Mouse (Mus musculus): ENCODE data around the gene Tsga10.
"Not testable (repeated sequence)": the region's sequence is repeated elsewhere in the genome, so short reads cannot be mapped to it uniquely, and the experiment has no call there.

Gene Tsga10

GRCm38 (mm10) chr1:37864511-37865400 is 1.5 kb downstream of the Tsga10 start:
- DNase-seq (ENCODE audit: low spot score) = peak; percentile 100

GRCm38 (mm10) chr1:37850696-37851095 is 15.5 kb downstream of the Tsga10 start:
- no peak for DNase-seq (ENCODE audit: low spot score)

DNA sequence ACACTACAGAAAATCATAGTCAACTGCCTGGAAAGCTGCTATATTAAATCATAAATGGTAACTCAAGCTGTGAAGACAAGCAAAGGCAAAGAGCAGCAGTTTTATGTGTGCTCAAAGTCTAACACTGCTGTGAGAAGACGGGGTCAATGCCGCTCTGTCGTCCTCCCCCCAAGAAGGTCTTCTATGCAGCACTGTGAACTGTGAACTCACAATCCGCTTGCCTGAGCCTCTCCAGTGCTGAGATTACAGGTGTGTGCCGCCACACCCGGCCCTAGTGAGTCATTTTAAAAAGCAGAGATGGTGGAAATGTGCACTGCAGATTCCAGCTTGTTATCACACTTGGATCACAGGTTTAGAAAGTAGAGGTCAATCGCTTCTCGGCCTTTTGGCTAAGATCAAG is 19.4 kb downstream of the Tsga10 start:
- no peak for DNase-seq (ENCODE audit: low spot score)

- no peak for DNase-seq (ENCODE audit: low spot score)
Measured at GRCm38 (mm10) chr1:37831681-37832080, 34.5 kb downstream of the Tsga10 start.

DNA sequence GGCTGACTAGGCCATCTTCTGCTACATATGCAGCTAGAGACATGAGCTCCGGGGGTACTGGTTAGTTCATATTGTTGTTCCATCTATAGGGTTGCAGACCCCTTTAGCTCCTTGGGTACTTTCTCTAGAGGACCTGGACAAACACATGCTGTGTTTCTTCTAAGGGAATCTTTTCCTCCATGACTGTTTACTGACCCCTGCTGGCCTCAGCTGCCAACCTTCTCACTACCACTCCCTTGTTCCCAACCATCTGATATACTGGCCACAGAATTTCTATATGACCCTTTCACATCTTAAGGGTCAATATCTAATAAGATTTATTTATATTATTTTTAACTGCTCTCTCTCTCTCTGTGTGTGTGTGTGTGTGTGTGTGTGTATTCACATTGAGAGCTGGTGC is 63.9 kb downstream of the Tsga10 start:
- not testable (repeated sequence) for DNase-seq (ENCODE audit: low spot score)

DNA sequence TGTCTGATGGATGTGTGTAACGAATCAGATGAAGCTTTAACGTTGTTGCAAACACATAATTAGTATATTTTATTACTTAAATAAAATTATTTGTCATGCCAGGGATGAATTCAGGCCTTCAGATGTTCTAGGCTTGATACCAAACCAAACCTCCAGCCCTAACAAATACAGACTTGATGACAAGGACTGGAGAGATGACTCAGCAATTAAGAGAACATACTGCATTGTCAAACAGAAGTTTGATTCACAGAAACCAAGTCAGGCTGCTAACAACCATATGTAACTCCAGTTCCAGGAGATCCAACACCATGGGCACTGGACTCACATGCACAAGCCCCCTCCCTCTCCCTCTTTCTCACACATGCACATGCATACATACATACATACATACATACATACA is 65.9 kb downstream of the Tsga10 start:
- no peak for DNase-seq (ENCODE audit: low spot score)

GRCm38 (mm10) chr1:37799505-37799904 is 66.7 kb downstream of the Tsga10 start:
- no peak for DNase-seq (ENCODE audit: low spot score)

DNA sequence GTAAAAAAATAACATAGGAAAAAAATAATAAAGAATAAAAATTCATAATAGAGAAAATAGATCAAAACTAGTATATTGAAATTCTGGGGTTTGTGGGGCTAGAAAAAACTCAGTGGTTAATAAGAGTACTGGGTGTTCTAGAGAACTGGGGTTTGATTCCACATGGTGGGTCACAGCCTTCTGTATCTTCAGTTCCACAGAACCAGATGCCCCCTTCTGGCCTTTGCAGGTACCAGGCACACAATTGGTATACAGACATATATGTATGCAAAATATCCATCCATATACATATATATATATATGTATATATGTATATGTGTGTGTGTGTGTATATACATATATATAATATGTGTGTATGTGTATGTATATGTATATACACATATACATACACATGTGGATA is 106.8 kb downstream of the Tsga10 start:
- DNase-seq (ENCODE audit: low spot score) = no peak

DNA sequence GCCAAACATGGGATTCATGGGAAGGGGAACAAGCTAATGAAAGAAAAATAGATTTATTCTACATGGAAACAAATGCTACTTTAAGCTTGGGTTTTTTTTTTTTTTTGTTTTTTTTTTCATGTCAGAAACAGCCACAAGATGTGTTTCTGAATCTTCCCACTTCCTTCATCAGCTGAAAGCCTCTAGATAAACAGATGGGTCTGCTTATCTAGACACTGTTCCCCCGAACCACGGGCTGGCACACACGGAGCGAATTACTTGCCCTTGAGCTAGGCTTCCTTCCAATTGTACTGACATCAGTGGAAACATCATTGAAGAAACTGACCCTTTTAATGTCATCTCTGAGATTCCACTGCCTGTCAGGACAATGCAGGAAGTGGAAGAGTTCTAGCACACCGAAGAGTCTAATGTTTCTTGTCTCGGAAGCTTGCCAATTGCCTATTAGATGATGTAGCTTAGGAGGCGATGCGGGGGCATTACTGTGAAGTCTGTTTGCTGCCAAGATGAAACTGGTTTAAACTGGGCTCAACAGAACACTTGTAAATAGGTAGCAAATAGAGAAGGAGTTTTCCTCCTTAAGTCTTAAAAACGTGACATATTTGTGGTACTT is 121.5 kb downstream of the Tsga10 start:
- no peak for DNase-seq (ENCODE audit: low spot score)

DNA sequence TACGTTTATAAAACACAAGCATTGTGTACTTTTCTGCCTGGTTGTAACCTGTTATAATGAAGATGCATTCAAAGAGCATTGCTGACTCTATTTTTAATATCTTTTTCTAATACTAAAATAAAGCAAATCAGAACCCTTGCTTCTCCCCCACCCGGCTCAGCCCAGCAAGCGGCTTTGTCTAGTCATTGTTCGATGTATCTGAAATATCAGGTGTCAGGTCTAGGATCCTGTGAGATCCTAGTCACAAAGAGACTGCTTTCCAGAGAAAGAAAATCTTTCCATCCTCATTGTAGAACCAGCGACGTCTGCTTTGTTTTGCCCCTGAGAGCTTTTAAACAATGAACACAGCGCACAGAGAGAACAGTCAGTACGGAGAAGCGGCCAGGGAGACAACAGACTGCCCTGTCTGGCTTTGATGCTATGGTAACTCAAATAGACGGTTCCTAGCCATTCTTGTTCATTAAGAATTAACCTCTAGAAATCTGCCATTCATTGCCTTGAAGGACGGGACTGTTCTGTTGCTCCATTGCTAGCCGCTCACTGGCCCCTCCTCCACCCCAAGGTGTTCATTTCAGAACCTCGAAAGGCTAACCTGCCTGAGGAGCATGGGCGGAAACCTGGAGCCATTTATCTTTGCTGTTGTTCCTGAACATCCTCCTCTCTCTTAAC is 123.5 kb downstream of the Tsga10 start:
- no peak for DNase-seq (ENCODE audit: low spot score)

DNA sequence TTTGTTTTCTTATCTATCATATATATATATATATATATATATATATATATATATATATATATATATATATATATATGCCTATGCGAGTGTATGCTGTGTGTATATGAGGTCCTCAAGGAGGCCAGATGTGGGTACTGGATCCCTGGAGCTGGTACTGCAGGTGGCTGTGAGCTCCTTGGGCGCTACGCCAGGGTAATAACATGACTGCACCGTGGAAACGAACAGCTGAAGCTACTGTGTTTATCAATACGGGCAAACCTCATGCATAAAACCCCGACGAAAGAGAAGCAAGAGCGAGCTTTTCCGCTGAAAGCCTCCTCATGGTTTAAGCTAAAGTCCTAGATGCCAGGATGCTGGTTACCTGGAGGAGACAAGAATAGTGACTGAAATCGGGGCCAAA is 124.1 kb downstream of the Tsga10 start:
- no peak for DNase-seq (ENCODE audit: low spot score)

- DNase-seq (ENCODE audit: low spot score) = no peak
Measured at GRCm38 (mm10) chr1:37740161-37740802, 125.9 kb downstream of the Tsga10 start.

DNA sequence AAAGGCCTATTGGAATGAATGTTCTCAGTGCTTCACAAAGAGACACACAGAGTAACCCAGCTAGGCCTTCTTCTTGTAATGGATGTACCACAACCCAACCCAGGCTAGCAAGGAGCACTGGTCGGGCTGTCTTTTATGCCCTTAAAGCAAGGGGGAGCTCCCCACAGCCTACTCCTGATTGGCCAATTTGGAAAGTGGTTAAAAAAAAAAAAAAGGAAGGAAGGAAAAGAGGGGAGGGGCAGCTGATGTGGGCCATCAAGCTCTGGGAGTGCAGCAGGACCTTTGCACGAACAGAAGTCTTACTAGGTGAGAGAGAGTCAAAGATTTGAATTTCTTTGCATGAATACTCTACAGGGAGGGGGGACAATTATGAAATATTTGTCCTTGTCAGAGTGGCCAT is 127.3 kb downstream of the Tsga10 start:
- no peak for DNase-seq (ENCODE audit: low spot score)

DNA sequence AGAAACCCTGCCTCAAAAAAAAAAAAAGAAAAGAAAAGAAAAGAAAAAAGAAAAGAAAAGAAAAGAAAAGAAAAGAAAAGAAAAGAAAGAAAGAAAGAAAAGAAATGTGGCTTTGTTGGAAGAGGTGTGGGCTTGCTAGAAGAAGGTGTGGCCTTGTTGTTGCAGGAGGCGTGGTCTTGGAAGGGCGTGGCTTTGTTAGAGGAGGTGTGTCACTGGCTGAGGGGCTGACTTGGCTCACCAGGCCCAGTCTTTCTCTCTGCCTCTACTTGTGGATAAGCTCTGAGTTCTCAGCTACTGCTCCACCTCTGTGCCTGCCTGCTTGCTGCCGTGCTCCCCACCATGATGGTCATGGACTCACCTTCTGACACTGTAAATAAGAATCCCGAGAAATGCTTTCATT is 129.2 kb downstream of the Tsga10 start:
- no peak for DNase-seq (ENCODE audit: low spot score)

GRCm38 (mm10) chr1:37735932-37736331 is 130.3 kb downstream of the Tsga10 start:
- no peak for DNase-seq (ENCODE audit: low spot score)

- no peak for DNase-seq (ENCODE audit: low spot score)
Measured at GRCm38 (mm10) chr1:37734841-37735240, 131.4 kb downstream of the Tsga10 start.

GRCm38 (mm10) chr1:37729353-37729752 is 136.9 kb downstream of the Tsga10 start:
- DNase-seq (ENCODE audit: low spot score) = no peak

- DNase-seq (ENCODE audit: low spot score) = no peak
Measured at GRCm38 (mm10) chr1:37728053-37728452, 138.2 kb downstream of the Tsga10 start.

- no peak for DNase-seq (ENCODE audit: low spot score)
Measured at GRCm38 (mm10) chr1:37727186-37727585, 139.0 kb downstream of the Tsga10 start.

- no peak for DNase-seq (ENCODE audit: low spot score)
Measured at GRCm38 (mm10) chr1:37726426-37726825, 139.8 kb downstream of the Tsga10 start.

DNA sequence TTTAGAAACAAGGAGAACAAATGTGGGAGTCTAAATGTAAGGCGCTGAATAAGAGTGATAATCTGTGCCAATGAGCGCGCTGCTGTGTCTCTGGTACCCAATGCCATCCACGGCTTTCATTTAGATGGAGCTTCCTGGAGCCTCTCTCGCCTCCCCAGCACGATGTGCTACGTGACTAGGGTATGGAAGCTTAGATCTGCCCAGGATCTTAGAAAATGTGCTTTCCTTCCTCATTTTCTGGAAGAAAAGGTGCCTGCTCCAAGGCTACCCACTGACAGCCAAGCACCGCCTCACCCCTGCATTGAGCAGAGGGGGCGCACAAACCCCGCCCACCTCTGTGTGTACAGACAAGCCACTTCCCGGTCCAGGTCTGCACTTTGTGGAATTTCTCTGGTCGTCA is 140.3 kb downstream of the Tsga10 start:
- DNase-seq (ENCODE audit: low spot score) = no peak

DNA sequence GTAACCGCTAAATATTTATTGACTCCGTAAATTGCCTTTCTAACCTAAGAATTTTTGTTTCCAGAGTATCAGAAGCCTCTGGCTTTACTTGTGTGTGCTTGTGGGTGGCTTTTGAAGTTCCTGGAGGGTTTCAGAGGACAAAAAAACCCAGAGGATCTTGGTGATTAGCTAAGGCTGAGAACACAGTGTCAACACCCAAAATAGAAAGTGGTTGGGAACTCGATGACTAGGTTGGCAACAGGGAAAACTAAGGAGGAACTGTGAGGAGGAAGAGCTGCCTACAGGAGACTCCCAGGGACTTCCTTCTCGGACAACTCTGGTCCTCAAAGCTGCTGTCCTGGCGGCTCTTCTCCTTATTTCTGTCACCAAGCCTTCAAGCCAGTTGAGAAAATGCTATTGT is 145.1 kb downstream of the Tsga10 start:
- DNase-seq (ENCODE audit: low spot score) = no peak

All from testis, postnatal 14 days (tissue).